Mouse (Mus musculus) retina, postnatal 7 days (tissue): ENCODE measurements around the gene Tubgcp2.

Experiments used
- DNase-seq: peaks from one replicate; pipeline ENCODE4 v3.0.0-alpha.2; 2012; ENCODE audit warnings: low read depth, low spot score

The Tubgcp2 gene

DNA sequence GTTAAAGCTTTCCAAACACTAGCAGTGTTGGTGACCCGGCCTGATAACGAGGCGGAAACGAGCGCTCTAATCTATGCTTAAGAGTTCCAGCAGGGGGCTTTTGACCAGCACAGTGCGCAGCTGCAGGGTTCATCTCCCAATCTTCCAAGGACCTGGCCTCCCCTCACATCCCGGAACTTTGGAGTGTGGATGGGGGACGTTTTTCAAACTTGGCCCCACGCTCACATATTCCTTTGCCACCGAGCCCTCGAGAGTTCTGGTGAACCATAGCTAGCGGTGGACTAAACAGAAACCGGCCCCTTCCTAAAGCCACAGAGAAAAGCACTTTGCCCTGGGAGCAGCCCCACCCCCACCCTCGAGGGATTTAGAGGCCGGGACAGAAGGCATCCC, 86.6 kb downstream of the Tubgcp2 start:
- DNase-seq = no peak

DNA sequence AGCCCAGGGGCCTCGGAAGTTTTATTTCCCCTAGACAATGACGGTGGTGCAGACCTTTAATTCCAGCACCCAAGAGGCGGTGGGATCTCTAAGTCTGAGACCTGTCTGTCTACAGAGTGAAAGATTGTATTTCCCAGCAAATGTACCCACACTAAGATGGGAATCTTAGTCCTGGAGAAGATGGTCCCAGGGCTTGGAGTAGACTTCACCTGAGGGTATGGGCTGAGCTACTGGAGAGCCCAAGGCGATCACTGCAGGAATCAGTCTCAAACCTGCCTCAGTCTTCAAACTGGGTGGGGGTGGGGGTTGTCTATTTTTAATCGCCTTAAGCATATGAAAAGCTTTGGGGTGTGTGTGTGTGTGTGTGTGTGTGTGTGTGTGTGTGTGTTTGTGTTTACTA, 90.4 kb downstream of the Tubgcp2 start:
- DNase-seq = no peak
